Mouse (Mus musculus) T-cell, adult 66 days (primary cell): ENCODE results near the gene Sf3b4. TPM values are rescaled to one million over a fixed set of nuclear protein-coding genes. Genes with fewer than 3 reads are reported as not detected.

Source experiments
- total RNA-seq, 2 experiments: library from RNA; stranded (reverse); gene quantifications; 3 replicates in 1 of 2; 4 replicates in 1 of 2; pipeline ENCODE4 v1.2.4; 2023

The Sf3b4 gene
- total RNA-seq = 10 to 100 TPM; 80.9 to 82.9 TPM

DNA sequence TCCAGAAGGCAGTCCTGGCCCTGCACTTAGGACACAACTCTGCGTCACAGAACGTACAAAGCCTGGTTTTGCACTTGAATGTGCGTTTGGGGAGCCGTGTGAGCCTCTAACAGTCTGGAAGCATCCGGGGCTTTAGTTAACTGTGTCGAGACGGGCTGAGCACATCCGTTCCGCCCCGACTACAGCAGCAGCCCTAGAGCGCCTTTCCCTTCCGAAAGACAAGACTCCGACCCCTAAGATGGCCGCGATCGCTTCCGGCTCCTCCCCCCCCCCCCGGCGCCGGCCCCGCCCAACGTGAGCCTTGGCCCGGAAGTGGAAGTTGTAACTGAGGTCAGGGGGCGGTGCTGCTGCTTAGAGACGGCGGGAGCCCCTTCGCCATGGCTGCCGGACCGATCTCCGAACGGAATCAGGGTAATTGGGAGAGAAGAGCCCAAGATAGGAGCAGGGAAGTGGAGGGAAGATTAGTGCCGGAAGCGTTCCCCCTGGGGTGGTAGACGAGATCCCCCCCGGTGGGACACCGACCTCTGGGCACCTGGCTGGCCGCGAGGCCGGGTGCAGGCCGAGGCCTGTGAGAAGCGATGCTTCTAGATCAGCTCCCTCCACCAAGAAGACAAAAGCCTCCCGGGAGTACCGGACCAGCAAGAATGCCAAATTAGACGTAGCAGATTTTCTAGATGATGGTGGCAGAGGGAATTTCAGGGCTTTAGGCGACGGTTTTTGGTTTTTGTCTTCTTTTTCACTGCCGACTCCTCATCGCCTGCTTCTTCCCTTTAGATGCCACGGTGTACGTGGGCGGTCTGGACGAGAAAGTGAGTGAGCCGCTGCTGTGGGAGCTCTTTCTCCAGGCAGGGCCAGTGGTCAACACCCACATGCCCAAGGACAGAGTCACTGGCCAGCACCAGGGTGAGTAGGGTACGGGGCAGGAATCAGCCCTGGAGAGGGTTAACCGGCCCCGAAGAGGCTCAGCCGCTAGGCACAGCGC, at the start of gene Sf3b4:
Sf3b4 (plus strand) TSS at position 136 of the 982 bp plus-strand sequence.

DNA sequence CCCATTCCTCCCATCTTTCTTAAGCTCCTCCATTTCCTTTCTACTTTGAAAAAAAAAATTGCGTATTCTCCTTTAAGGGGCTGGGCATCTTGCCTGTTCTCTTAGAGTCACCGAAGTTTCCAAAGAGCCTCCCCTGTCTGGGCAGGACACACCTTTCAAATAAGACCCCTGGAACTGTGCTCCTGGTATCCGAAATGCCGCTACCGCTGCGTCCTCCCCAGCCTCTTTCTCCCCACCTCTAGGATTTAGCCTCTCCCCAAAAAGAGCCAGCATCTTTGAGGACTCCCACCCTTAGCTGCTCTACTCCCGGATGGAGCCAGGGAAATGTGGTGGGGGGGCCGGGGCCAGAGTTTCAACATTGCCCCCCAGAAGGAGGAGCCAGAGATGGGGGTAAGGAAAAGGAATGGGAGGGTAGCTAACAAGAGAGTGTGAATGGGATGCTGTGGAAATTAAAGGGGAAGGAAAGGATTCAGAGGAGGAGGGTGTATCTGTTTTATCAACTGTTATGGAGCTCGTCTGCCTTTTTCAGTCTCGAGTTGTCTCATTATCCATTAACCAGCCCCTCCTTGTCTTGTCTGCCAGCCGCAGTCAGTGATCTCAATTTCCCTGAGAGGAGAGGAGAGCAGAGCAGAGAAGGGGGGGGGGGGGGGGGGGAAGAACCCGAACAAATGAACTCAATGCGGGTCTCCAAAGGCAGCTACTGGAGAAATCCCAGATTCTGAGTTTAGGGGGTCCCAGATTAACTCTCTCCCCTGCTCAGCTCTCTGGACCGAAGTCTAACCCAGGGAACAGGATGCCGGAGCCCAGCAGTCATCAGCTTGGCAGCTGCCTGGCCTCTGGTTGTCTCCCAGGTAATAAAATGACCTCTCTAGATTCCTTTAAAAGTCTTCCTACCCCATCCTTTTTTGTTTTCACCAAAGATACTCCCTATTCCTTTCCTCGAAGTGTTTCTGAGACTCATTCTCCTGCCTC, 10.0 kb upstream of the Sf3b4 start, which contains the start of gene Mtmr11:
Mtmr11 (plus strand) TSS at position 136 of the 972 bp plus-strand sequence.

GRCm38 (mm10) chr3:96180727-96181477, 8.8 kb downstream of the Sf3b4 start, which contains the start of gene Sv2a:
Sv2a (plus strand) TSS chr3:96181151.

GRCm38 (mm10) chr3:96219661-96220130, 47.6 kb downstream of the Sf3b4 start, which contains the start of the genes Bola1 and Hist2h2ab:
Bola1 (minus strand) TSS chr3:96219709.
Hist2h2ab (plus strand) TSS chr3:96219865.

GRCm38 (mm10) chr3:96220765-96221639, 48.9 kb downstream of the Sf3b4 start, which contains the start of the genes Hist2h2ac and Hist2h2be:
Hist2h2ac (minus strand) TSS chr3:96220880.
Hist2h2be (plus strand) TSS chr3:96221119.

Other genes starting within 250 kb of the Sf3b4 start
- 100 to 1,000 TPM; 102 to 115 TPM for gene Anp32e, start 243.1 kb upstream of the Sf3b4 start, total RNA-seq
- 10 to 100 TPM; 28.1 to 40.0 TPM for gene Plekho1, start 176.3 kb upstream of the Sf3b4 start, total RNA-seq
- 10 to 100 TPM in 1 of 2 experiments, 1 to 10 TPM in 1; 9.4 to 19.2 TPM for gene Vps45, start 113.9 kb upstream of the Sf3b4 start, total RNA-seq
- gene Otud7b, start 67.8 kb upstream of the Sf3b4 start, total RNA-seq = 10 to 100 TPM; 18.1 to 27.4 TPM
- gene Mtmr11, start 10.3 kb upstream of the Sf3b4 start, total RNA-seq = 1 to 10 TPM; 3.1 to 3.6 TPM
- gene Sv2a, start 8.8 kb downstream of the Sf3b4 start, total RNA-seq = 1 to 10 TPM; 4.0 to 6.6 TPM
- gene Bola1, start 47.4 kb downstream of the Sf3b4 start, total RNA-seq = 1 to 10 TPM; 7.1 to 8.5 TPM
- 1 to 10 TPM; 3.0 to 5.2 TPM for gene Hist2h2ab, start 47.5 kb downstream of the Sf3b4 start, total RNA-seq
- gene Hist2h2ac, start 48.5 kb downstream of the Sf3b4 start, total RNA-seq = 10 to 100 TPM; 68.9 to 78.6 TPM
- gene Hist2h2be, start 48.8 kb downstream of the Sf3b4 start, total RNA-seq = 1 to 10 TPM; 3.0 to 3.7 TPM
- gene Hist2h3c2, start 66.8 kb downstream of the Sf3b4 start, total RNA-seq = 10 to 100 TPM in 1 of 2 experiments, 1 to 10 TPM in 1; 4.5 to 37.9 TPM
- 100 to 1,000 TPM; 364 to 479 TPM for gene Hist2h2aa2, start 67.9 kb downstream of the Sf3b4 start, total RNA-seq
- gene Hist2h2aa1, start 73.2 kb downstream of the Sf3b4 start, total RNA-seq = 1 to 10 TPM in 1 of 2 experiments, not detected in 1; 5.6 TPM
- not detected for gene Hist2h3c1, start 74.4 kb downstream of the Sf3b4 start, total RNA-seq
- 10 to 100 TPM; 49.6 to 70.8 TPM for gene Hist2h4, start 91.0 kb downstream of the Sf3b4 start, total RNA-seq
- 100 to 1,000 TPM in 1 of 2 experiments, 10 to 100 TPM in 1; 86.0 to 219 TPM for gene Hist2h3b, start 96.3 kb downstream of the Sf3b4 start, total RNA-seq
- gene Hist2h2bb, start 97.4 kb downstream of the Sf3b4 start, total RNA-seq = 100 to 1,000 TPM; 184 to 294 TPM
- gene Fcgr1, start 121.6 kb downstream of the Sf3b4 start, total RNA-seq = not detected